Mouse (Mus musculus) G1E-ER4 (cell line): ENCODE results near the gene Stradb. TPM values are rescaled to one million over a fixed set of nuclear protein-coding genes. Genes with fewer than 3 reads are reported as not detected.

ENCODE experiments used
- GATA1 ChIP-seq: IDR thresholded peaks from one replicate; pipeline ENCODE4 v1.8.0; 2012; ENCODE audit warnings: low read length, inconsistent platforms
- polyA plus RNA-seq: library from polyadenylated mRNA; stranded (reverse); fragments of >175 nt; gene quantifications from 2 replicates; pipeline ENCODE4 v1.2.3, GENCODE M21; 2012

Gene Stradb
- polyA plus RNA-seq, 1 experiment = 7.8 TPM

DNA sequence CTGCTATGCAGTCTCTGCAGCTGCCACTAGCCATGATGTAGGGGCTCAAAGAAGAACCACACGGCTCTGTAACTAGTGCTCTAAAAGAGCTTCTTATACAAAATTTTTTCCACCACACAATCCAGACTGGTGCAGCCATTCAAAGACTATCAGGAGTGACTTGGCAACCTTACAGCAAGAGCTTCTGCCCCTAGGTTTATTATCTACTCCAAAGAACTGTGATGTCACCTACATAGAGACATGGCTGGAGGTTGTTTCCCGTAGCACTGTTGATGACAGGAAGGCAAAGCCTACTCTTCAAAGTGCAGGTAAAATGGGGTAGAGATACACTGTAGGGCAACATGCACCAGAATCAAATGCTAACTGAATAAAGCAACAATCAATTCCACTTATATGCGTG lies 17.6 kb upstream of the Stradb start:
- no peak for TF ChIP-seq GATA1

DNA sequence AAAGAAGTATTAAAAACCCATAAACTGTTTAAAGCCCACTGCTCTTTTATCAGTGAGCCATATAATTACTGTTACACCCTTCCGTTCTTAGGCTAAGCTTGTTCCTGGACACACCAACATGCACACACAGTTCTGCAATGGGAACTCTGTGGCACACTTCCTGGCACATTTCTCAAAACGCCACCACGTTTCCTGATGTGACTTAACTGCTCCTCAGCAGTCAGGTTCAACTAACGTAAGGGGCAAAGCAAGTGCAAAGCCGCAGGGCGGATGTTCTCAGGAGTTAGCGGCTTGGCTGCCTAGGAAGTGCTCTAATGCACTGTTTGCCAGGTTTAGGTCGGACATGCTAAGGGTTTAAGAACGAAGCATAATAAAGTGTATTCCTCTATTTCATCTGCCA lies 17.1 kb upstream of the Stradb start:
- no peak for TF ChIP-seq GATA1

GRCm38 (mm10) chr1:58957931-58958330 lies 15.4 kb upstream of the Stradb start:
- TF ChIP-seq GATA1 = no peak

DNA sequence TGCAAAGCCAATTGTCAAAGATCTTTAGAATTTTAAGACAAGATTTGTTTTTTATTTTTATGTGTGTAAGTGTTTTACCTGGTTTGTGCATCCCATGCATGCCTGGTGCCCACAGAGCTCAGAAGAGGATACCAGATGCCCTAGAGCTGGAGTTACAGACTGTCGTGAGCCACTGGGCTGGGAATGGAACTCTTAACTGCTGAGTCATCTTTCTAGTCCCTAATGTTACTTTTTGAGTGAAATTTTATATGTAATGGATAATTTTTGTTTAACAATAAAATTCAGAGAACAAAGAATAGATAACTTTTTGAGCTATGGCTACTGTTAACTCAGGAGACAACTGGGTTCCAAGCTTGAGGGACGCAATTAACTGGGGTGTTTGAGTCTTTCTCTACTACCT lies 13.6 kb upstream of the Stradb start:
- no peak for TF ChIP-seq GATA1

GRCm38 (mm10) chr1:58961152-58961893 lies 12.0 kb upstream of the Stradb start:
- TF ChIP-seq GATA1 = no peak

GRCm38 (mm10) chr1:58962418-58962817 lies 10.9 kb upstream of the Stradb start:
- TF ChIP-seq GATA1 = peak; percentile 10

DNA sequence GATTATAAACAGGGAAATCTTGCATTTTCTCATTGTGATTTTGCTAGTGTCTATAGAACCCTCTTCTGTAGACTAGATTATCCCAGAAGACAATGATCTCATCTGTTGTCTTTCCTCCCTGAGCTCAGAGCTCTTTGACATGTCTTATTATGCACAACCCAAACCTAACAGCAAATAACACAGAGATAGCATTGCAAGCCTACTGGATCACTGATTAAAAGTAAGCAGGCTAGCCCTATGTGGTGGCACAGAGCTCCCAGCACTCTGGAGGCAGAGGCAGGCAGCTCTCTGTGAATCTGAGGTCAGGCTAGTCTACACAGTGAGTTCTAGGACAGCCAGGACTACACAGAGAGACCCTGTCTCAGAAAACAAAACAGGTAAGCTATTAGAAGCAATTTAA lies 10.5 kb upstream of the Stradb start:
- no peak for TF ChIP-seq GATA1

DNA sequence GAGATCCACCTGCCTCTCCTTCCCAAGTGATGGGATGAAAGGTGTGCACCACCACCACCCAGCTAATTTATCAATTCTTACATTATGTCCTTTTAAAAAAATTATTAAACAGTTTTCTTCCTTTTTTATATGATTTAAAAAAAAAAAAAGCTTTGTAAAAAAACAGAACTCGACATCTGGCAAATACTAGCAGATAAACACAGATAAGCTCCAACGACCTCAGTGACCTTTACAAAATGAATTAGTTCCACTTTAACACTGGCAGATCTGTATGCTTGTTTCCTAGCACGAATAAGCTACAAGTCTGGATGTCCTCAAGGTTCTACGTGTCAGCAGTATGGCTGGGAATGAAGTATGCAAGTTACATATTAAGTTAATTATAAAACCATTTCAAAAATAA lies 5.8 kb upstream of the Stradb start:
- no peak for TF ChIP-seq GATA1

DNA sequence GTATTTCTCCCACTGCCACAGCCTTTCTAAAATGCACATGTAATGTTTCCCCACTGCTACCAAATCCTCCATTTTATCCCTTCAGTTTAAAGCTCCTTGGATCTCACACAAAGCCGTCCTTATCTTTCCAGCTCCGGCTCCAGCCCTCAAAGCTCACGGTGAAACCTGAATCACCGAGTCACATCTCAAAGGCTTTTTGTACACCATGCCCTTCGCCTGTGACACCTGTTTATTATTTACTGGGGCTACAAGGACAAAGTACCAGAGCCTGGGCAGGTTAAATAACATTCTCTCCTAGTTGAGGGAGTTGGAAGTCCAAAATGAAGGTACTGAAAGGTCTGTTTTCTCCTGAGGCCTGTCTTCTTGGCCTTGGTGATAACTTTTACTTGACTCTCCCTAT lies 3.3 kb upstream of the Stradb start:
- TF ChIP-seq GATA1 = no peak

- no peak for TF ChIP-seq GATA1
Measured at GRCm38 (mm10) chr1:58971097-58971496, 2.2 kb upstream of the Stradb start.

DNA sequence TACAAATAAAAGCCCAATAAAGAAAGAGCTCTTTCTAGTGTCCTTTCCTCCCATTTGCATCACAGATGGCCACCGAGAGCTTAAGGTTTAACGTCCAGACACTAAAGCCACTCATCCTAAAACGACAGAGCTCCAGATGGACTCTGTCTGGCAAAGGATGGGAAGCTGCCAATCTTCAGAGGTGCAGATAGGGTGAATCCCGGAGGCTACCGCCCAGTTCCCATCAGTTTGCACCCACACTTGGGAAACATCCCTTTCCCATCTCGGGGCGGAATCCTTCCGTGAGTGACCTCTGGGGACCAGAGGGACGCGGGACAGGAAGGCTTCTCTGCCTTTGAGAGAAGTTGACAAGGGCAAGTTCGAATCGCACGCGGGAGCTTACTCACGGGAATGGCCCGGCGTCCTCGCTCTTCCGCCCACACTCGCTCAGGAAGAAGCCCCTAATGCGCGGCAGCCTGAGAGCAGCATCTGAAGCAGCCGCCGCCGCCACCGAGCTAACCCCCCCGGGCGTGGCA lies 414 bp upstream of the Stradb start:
- TF ChIP-seq GATA1 = no peak

- no peak for TF ChIP-seq GATA1
Measured at GRCm38 (mm10) chr1:58982276-58982675, 9.0 kb downstream of the Stradb start.

GRCm38 (mm10) chr1:58984586-58984985 lies 11.3 kb downstream of the Stradb start:
- no peak for TF ChIP-seq GATA1

DNA sequence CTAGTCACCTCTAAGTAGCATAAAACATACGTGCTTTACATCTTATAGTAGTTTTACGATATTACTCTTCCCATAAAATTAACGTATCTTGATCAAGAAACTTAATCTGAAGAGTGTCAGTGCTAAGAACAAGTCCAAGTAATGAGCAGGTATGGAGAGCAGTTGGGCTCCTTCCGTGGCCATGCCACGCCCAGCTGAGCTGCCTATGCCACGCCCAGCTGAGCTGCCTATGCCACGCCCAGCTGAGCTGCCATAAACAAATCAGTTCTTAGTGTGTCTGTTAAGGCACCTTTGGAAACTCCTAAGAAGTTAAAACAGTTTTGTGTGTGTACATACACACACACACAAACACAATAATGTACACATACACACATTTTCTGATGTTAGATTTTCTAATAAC lies 19.8 kb downstream of the Stradb start:
- no peak for TF ChIP-seq GATA1

GRCm38 (mm10) chr1:58993723-58994122 lies 20.4 kb downstream of the Stradb start:
- no peak for TF ChIP-seq GATA1

- TF ChIP-seq GATA1 = no peak
Measured at GRCm38 (mm10) chr1:58995313-58995712, 22.0 kb downstream of the Stradb start.

DNA sequence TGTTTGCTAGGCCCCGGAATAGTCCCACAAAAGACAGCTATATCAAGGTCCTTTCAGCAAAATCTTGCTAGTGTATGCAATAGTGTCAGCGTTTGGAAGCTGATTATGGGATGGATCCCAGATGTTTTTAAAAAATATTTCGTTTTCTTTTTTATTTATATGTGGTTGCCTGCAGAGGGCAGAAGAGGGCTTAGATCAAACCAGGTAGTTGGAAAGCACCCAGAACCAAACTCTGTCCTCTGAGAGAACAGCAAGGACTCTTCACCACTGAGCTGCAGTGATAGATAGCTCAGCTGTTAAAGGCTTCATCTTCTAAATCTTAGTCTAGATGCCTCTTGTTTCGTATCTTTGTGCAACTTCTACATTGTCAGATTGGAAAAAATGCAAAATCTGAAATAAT lies 35.9 kb downstream of the Stradb start:
- no peak for TF ChIP-seq GATA1
